Mouse (Mus musculus) G1E (cell line): ENCODE measurements around the gene Tmem270. TPM values are rescaled to one million over a fixed set of nuclear protein-coding genes. Genes with fewer than 3 reads are reported as not detected.

Source experiments
- ATAC-seq: 2 replicates; pipeline ENCODE4 v1.8.0; 2016; ENCODE audit warnings: mild to moderate bottlenecking; ENCODE audit not compliant: insufficient number of reproducible peaks, poor library complexity, low FRiP score, severe bottlenecking; ENCODE audit errors: extremely low read depth
- DNase-seq: peaks from one replicate; pipeline ENCODE4 v3.0.0; 2012; ENCODE audit warnings: low spot score
- H3K27me3 ChIP-seq: 2 replicates; pipeline ENCODE4 v1.6.1; 2012; ENCODE audit warnings: mild to moderate bottlenecking, low read length, inconsistent platforms; ENCODE audit not compliant: insufficient read depth
- H3K36me3 ChIP-seq: replicated peaks from 2 replicates; pipeline ENCODE3; 2012; ENCODE audit warnings: mild to moderate bottlenecking, inconsistent platforms
- H3K4me1 ChIP-seq: 2 replicates; pipeline ENCODE4 v1.6.1; 2012; ENCODE audit warnings: low read depth, low read length, inconsistent platforms, mixed read lengths; ENCODE audit not compliant: insufficient read depth
- H3K4me3 ChIP-seq: 2 replicates; pipeline ENCODE4 v1.5.1; 2012; ENCODE audit warnings: low read depth, mild to moderate bottlenecking, inconsistent platforms, low read length, moderate library complexity, mixed read lengths
- H3K9me3 ChIP-seq: replicated peaks from 2 replicates; pipeline ENCODE4 v1.6.1; 2012; ENCODE audit warnings: inconsistent platforms
- CTCF ChIP-seq: IDR thresholded peaks from 2 replicates; pipeline ENCODE4 v1.5.1; 2012; ENCODE audit warnings: low read depth, low read length, inconsistent platforms, mixed read lengths
- GATA1 ChIP-seq: IDR thresholded peaks from 2 replicates; pipeline ENCODE4 v1.6.1; 2012; ENCODE audit warnings: borderline replicate concordance, low read length, inconsistent platforms, mixed read lengths
- GATA2 ChIP-seq: IDR thresholded peaks from 2 replicates; pipeline ENCODE4 v1.6.1; 2012; ENCODE audit warnings: low read depth, low read length, inconsistent platforms, borderline replicate concordance
- POLR2AphosphoS5 ChIP-seq: IDR thresholded peaks from 2 replicates; pipeline ENCODE4 v1.6.1; 2012; ENCODE audit warnings: low read depth, low read length, inconsistent platforms; ENCODE audit not compliant: insufficient replicate concordance
- TAL1 ChIP-seq: conservative IDR thresholded peaks from 2 replicates; pipeline ENCODE4 v1.6.1; 2012; ENCODE audit warnings: low read depth, low read length, inconsistent platforms, mixed read lengths
- polyA plus RNA-seq: library from polyadenylated mRNA; stranded (reverse); fragments of >175 nt; gene quantifications from 2 replicates; pipeline ENCODE4 v1.2.3, GENCODE M21; 2012
- total RNA-seq, 2 experiments: library from RNA; stranded (forward) in 1 of 2; stranded (reverse) in 1 of 2; fragments of 200-1000 nt in 1 of 2; fragments of >200 nt in 1 of 2; fragmentation: Nextera tagmentation in 1 of 2; gene quantifications; 2 replicates each; pipeline ENCODE4 v1.2.3; 2014 to 2017

Gene Tmem270
- total and polyA plus RNA-seq, 3 experiments: not detected

- TF ChIP-seq GATA2: no peak
- peak; percentile 96 for TF ChIP-seq CTCF
- H3K27me3 ChIP-seq: peaks cover 16% of the 10 kb centered on the region
- H3K9me3 ChIP-seq: no peaks in the 10 kb centered on the region; the same call in 1 of the 2 replicates
- peak; percentile 81 for DNase-seq
- peaks cover 7% of the 10 kb centered on the region for H3K4me1 ChIP-seq
- peak; percentile 34; the same call in 1 of the 2 replicates for ATAC-seq
- no peaks in the 10 kb centered on the region for H3K36me3 ChIP-seq
- no peak overlapping the region for H3K4me3 ChIP-seq
These were observed 602 bp upstream of the Tmem270 start for GRCm38 (mm10) chr5:134907135-134907534.

DNA sequence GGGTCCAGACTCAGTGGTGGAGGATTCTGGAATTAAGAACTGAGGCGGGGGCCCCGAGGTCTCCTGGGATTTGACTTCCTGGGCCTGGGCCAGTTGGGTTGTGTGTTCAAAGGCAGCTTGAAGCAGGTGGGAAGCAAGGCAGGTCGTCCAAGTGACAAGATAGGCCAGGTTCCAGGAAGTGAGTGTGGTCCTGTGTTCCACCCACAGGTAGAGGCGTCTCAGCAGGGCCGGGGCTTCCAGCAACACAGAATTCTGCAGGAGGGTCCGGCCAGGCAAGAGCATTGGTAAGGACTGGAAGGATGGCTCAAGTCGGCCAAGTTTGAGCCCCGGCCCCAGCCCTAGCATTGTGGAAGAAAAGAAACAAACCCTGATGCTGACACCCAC lies 4.9 kb downstream of the Tmem270 start:
- DNase-seq: no peak
- ATAC-seq: no peak
- Histone ChIP-seq H3K4me3 (no peak overlapping the region), H3K4me1 (no peaks in the 10 kb centered on the region; the same call in 1 of the 2 replicates), H3K36me3 (no peaks in the 10 kb centered on the region), H3K9me3 (no peaks in the 10 kb centered on the region; the same call in 1 of the 2 replicates), H3K27me3 (peaks cover 55% of the 10 kb centered on the region)
- TF ChIP-seq GATA1: no peak
- no peak for TF ChIP-seq CTCF
- TF ChIP-seq GATA2: no peak
- no peak for TF ChIP-seq POLR2AphosphoS5

DNA sequence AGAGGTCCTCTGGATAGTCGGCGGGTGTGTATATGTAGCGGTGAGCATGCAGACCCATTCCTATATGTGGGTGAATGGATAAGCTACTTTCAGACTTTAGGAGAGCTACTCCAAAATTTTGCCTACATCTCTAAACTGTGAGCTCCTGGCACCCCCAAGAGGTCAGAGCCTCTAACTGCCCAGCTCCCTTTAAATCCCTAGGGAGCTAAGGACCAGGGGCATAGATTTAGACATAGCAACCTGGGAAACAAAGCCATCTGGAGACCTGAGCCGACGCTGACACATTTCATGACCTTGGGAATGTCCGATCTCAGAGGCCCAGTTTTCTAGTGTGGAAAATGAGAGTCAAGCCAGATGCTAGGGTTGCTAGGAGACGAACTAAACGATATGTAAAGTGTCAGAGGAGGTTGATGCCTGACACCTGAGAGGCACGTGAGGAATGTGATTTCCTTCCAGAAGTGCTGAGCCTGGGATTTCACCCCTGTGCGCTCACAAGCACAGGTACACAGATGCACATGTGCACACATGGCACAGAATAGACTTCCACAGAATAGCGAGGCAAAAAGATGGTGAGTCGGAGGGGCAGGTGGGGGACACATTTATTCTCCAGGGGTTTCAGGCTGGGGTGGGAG lies 5.4 kb downstream of the Tmem270 start:
- TF ChIP-seq GATA1: no peak
- no peak for TF ChIP-seq CTCF
- no peak for TF ChIP-seq GATA2
- TF ChIP-seq TAL1: no peak
- TF ChIP-seq POLR2AphosphoS5: no peak
- DNase-seq: no peak

GRCm38 (mm10) chr5:134897596-134897995 lies 8.9 kb downstream of the Tmem270 start:
- DNase-seq (no peak), ATAC-seq (no peak)
- no peaks in the 10 kb centered on the region for H3K36me3 ChIP-seq
- H3K4me3 ChIP-seq: no peak overlapping the region
- H3K27me3 ChIP-seq: peaks cover 50% of the 10 kb centered on the region
- no peak for TF ChIP-seq CTCF
- no peak for TF ChIP-seq GATA2
- no peak for TF ChIP-seq GATA1
- TF ChIP-seq POLR2AphosphoS5: no peak
- no peak for TF ChIP-seq TAL1
- H3K9me3 ChIP-seq: 0 out of 2 replicates have a peak, but pooled peaks cover 3% of the 10 kb centered on the region
- no peaks in the 10 kb centered on the region for H3K4me1 ChIP-seq

More for the DNA sequence above, 5.4 kb downstream of the Tmem270 start:
- H3K9me3 ChIP-seq: no peaks in the 10 kb centered on the region; the same call in 1 of the 2 replicates
- no peaks in the 10 kb centered on the region; the same call in 1 of the 2 replicates for H3K4me1 ChIP-seq
- no peak for ATAC-seq
- H3K27me3 ChIP-seq: peaks cover 56% of the 10 kb centered on the region
- no peaks in the 10 kb centered on the region for H3K36me3 ChIP-seq
- no peak overlapping the region for H3K4me3 ChIP-seq

DNA sequence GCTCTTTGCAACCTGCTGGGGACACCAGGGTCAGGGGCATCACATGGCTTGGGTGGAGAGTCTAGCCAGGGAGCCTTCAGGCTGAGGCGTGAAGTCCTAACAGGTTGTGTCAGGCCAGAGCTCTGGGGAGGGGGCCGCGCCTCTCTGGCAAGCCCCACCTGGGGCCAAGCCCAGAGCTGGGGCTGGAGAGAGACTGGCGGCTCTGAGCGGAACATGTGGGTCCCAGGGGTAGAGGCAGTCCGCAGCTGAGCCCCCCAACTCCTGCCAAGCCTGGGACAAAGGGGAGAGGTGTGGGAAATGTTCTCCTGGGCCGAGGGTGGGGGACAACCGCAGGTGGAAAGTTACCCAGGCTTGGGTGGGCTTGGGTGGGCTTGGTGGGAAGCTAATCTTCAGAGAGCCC lies 9.6 kb downstream of the Tmem270 start:
- no peak for ATAC-seq
- TF ChIP-seq GATA2: no peak
- TF ChIP-seq GATA1: no peak
- no peak for TF ChIP-seq TAL1
- TF ChIP-seq POLR2AphosphoS5: no peak
- TF ChIP-seq CTCF: no peak
- Histone ChIP-seq H3K4me3 (no peak overlapping the region), H3K36me3 (no peaks in the 10 kb centered on the region), H3K27me3 (peaks cover 46% of the 10 kb centered on the region), H3K4me1 (no peaks in the 10 kb centered on the region), H3K9me3 (0 out of 2 replicates have a peak, but pooled peaks cover 3% of the 10 kb centered on the region)
- DNase-seq: no peak

GRCm38 (mm10) chr5:134895291-134895690 lies 11.2 kb downstream of the Tmem270 start:
- TF ChIP-seq CTCF (no peak), TAL1 (no peak), POLR2AphosphoS5 (no peak), GATA2 (no peak), GATA1 (no peak)

More at GRCm38 (mm10) chr5:134895291-134895690, 11.2 kb downstream of the Tmem270 start:
- Histone ChIP-seq H3K4me1 (no peaks in the 10 kb centered on the region), H3K4me3 (no peak overlapping the region), H3K9me3 (0 out of 2 replicates have a peak, but pooled peaks cover 3% of the 10 kb centered on the region), H3K27me3 (peaks cover 36% of the 10 kb centered on the region), H3K36me3 (no peaks in the 10 kb centered on the region)
- DNase-seq (no peak), ATAC-seq (no peak)
